Mouse (Mus musculus) induced T-regulatory cell, adult 2 months (primary cell): ENCODE measurements around the gene Olfr62.
A peak's percentile ranks its signal among the peaks of the same experiment; 100 is the strongest.

ENCODE experiments used
- DNase-seq: peaks from one replicate; pipeline ENCODE4 v3.0.0-alpha.2; 2012; ENCODE audit warnings: low read depth

Olfr62 gene

GRCm38 (mm10) chr4:118658652-118659051 lies at the start of gene Olfr62:
Gene Olfr62 (plus strand): TSS chr4:118658952.
- DNase-seq = no peak

GRCm38 (mm10) chr4:118609836-118610235 lies 48.9 kb upstream of the Olfr62 start:
- no peak for DNase-seq

- peak; percentile 54 for DNase-seq
These were observed 46.1 kb upstream of the Olfr62 start for GRCm38 (mm10) chr4:118612619-118613018.

- no peak for DNase-seq
These were observed 43.3 kb upstream of the Olfr62 start for GRCm38 (mm10) chr4:118615412-118615811.

- DNase-seq = peak; percentile 99
These were observed 38.3 kb upstream of the Olfr62 start, which contains the start of the genes Cfap57 and Ebna1bp2 for GRCm38 (mm10) chr4:118620279-118620966. Gene Cfap57 (minus strand): TSS chr4:118620777. Gene Ebna1bp2 (plus strand): TSS chr4:118620799.

- no peak for DNase-seq
These were observed 37.8 kb upstream of the Olfr62 start for GRCm38 (mm10) chr4:118620967-118621320.

- peak; percentile 9 for DNase-seq
These were observed 37.0 kb upstream of the Olfr62 start for GRCm38 (mm10) chr4:118621781-118622180.

- DNase-seq = no peak
These were observed 28.5 kb upstream of the Olfr62 start for GRCm38 (mm10) chr4:118630261-118630660.

- no peak for DNase-seq
These were observed 16.2 kb upstream of the Olfr62 start for GRCm38 (mm10) chr4:118642346-118643190.

GRCm38 (mm10) chr4:118645234-118645633 lies 13.5 kb upstream of the Olfr62 start:
- peak; percentile 64 for DNase-seq

- no peak for DNase-seq
These were observed 28.3 kb downstream of the Olfr62 start for GRCm38 (mm10) chr4:118687086-118687485.

GRCm38 (mm10) chr4:118692412-118692973 lies 33.7 kb downstream of the Olfr62 start, which contains the start of gene Olfr1342:
Gene Olfr1342 (minus strand): TSS chr4:118692756.
- DNase-seq = no peak

- DNase-seq = no peak
These were observed 35.1 kb downstream of the Olfr62 start for GRCm38 (mm10) chr4:118693812-118694211.

- DNase-seq = no peak
These were observed 44.5 kb downstream of the Olfr62 start, which contains the start of gene Olfr1341 for GRCm38 (mm10) chr4:118703223-118703622. Gene Olfr1341 (plus strand): TSS chr4:118703523.

- no peak for DNase-seq
These were observed 49.3 kb downstream of the Olfr62 start for GRCm38 (mm10) chr4:118708086-118708485.

- DNase-seq = no peak
These were observed 52.9 kb downstream of the Olfr62 start for GRCm38 (mm10) chr4:118711656-118712055.
